Mouse (Mus musculus) kidney, postnatal 0 days (tissue): ENCODE measurements around the gene Slf2. TPM values are rescaled to one million over a fixed set of nuclear protein-coding genes. Genes with fewer than 3 reads are reported as not detected.

ENCODE experiments used
- ATAC-seq: fragments of 200-750 bp; cut with Nextera tagmentation; replicated peaks from 2 replicates; pipeline ENCODE4 v1.8.0; 2017; ENCODE audit warnings: low read depth, moderate number of reproducible peaks, moderate TSS enrichment, moderate library complexity; ENCODE audit not compliant: low FRiP score
- DNase-seq: peaks from one replicate; pipeline ENCODE4 v3.0.0-alpha.2; 2016; ENCODE audit warnings: low spot score
- H3K27ac ChIP-seq: fragments of 300-500 bp; sonication (generic); 2 replicates; pipeline ENCODE4 v1.5.1; 2014; ENCODE audit warnings: mild to moderate bottlenecking
- H3K27me3 ChIP-seq: fragments of 300-500 bp; sonication (generic); 2 replicates; pipeline ENCODE4 v1.6.1; 2014; ENCODE audit warnings: low read length, mixed read lengths; ENCODE audit not compliant: insufficient read depth
- H3K36me3 ChIP-seq: fragments of 300-500 bp; sonication (generic); 2 replicates; pipeline ENCODE4 v1.6.1; 2014; ENCODE audit warnings: low read length, mixed read lengths; ENCODE audit not compliant: insufficient read depth
- H3K4me1 ChIP-seq: fragments of 300-500 bp; sonication (generic); replicated peaks from 2 replicates; pipeline ENCODE4 v1.6.1; 2014; ENCODE audit warnings: antibody characterized with exemption, low read length, mixed read lengths; ENCODE audit not compliant: insufficient read depth
- H3K4me2 ChIP-seq: fragments of 300-500 bp; sonication (generic); 2 replicates; pipeline ENCODE4 v1.6.1; 2014; ENCODE audit warnings: mild to moderate bottlenecking, low read length, moderate library complexity, mixed read lengths
- H3K4me3 ChIP-seq: fragments of 300-500 bp; sonication (generic); replicated peaks from 2 replicates; pipeline ENCODE4 v1.5.1; 2014; ENCODE audit warnings: low read depth, low read length
- H3K9ac ChIP-seq: fragments of 300-500 bp; sonication (generic); 2 replicates; pipeline ENCODE4 v1.6.1; 2014; ENCODE audit warnings: low read depth, low read length
- H3K9me3 ChIP-seq: fragments of 300-500 bp; sonication (generic); replicated peaks from 2 replicates; pipeline ENCODE4 v1.6.1; 2016; ENCODE audit warnings: low read length, inconsistent platforms, mixed read lengths
- CTCF ChIP-seq: IDR thresholded peaks from 2 replicates; pipeline ENCODE4 v1.5.1; 2016; ENCODE audit warnings: antibody characterized with exemption, low read depth, mild to moderate bottlenecking, moderate library complexity
- WGBS: fragments of 180-500 bp; shearing (Covaris S2); extraction: QIAGEN DNeasy Blood & Tissue Kit; methylation state at CpG from one replicate; pipeline ENCODE4 v1.1.7; 2014; 5-methylcytosine and 5-hydroxymethylcytosine counted together
- polyA plus RNA-seq: library from polyadenylated mRNA; unstranded; fragments of >200 nt; fragmentation: Nextera tagmentation; extraction: Ambion mirVana; gene quantifications from 2 replicates; pipeline ENCODE4 v1.2.1, GENCODE M21; 2015

Slf2 gene
- polyA plus RNA-seq, 1 experiment from 2014 or later: 19.4 TPM

- H3K36me3 ChIP-seq: peaks cover 24% of the 10 kb centered on the region
- no peak overlapping the region for H3K9ac ChIP-seq
- H3K4me2 ChIP-seq: no peak overlapping the region
- TF ChIP-seq CTCF: no peak
- no peak overlapping the region for H3K27ac ChIP-seq
- H3K4me3 ChIP-seq: no peak overlapping the region
- 90% methylated on average over 15 of the region's 15 CpGs for WGBS
- DNase-seq: no peak
- no peaks in the 10 kb centered on the region for H3K27me3 ChIP-seq
- H3K4me1 ChIP-seq: peaks cover 24% of the 10 kb centered on the region
- no peak for ATAC-seq
- no peaks in the 10 kb centered on the region for H3K9me3 ChIP-seq
Measured at GRCm38 (mm10) chr19:45021362-45021761, 90.4 kb downstream of the Slf2 start.

- peaks cover 48% of the 10 kb centered on the region for H3K36me3 ChIP-seq
- ATAC-seq: no peak; the same call in 1 of the 2 replicates
- H3K4me3 ChIP-seq: no peak overlapping the region
- H3K27ac ChIP-seq: no peak overlapping the region
- no peaks in the 10 kb centered on the region for H3K9me3 ChIP-seq
- TF ChIP-seq CTCF: no peak
- 76% methylated on average over 11 of the region's 11 CpGs for WGBS
- peaks cover 19% of the 10 kb centered on the region for H3K4me1 ChIP-seq
- no peaks in the 10 kb centered on the region for H3K27me3 ChIP-seq
- no peak overlapping the region for H3K9ac ChIP-seq
- DNase-seq: no peak
- H3K4me2 ChIP-seq: no peak overlapping the region
Measured at GRCm38 (mm10) chr19:45023993-45024392, 93.0 kb downstream of the Slf2 start.

GRCm38 (mm10) chr19:45024775-45025174 is 93.8 kb downstream of the Slf2 start:
- WGBS: 72% methylated on average over 20 of the region's 20 CpGs
- DNase-seq (no peak), ATAC-seq (no peak; the same call in 1 of the 2 replicates)
- no peak for TF ChIP-seq CTCF
- Histone ChIP-seq H3K27ac (no peak overlapping the region), H3K9me3 (no peaks in the 10 kb centered on the region), H3K27me3 (no peaks in the 10 kb centered on the region), H3K4me2 (no peak overlapping the region), H3K4me1 (peaks cover 13% of the 10 kb centered on the region; the same call in 1 of the 2 replicates), H3K36me3 (peaks cover 49% of the 10 kb centered on the region), H3K4me3 (no peak overlapping the region), H3K9ac (no peak overlapping the region)

DNA sequence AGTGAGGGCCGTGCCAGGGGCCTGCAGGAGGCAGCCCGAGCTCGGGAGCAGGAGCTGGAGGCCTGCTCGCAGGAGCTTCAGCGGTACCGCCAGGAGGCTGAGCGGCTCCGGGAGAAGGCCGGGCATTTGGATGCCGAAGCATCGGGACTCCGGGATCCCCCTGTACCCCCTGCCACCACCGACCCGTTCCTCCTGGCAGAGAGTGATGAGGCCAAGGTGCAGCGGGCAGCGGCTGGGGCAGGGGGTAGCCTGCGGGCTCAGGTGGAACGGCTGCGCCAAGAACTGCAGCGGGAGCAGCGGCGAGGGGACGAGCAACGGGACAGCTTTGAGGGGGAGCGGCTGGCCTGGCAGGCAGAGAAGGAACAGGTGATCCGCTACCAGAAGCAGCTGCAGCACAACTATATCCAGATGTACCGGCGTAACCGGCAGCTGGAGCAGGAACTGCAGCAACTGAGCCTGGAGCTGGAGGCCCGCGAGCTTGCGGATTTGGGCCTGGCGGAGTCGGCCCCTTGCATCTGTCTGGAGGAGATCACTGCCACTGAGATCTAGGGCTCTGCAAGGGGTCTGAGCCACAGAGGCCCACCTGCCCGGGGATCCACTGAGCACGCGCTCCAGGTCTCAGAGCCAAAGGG is 95.1 kb downstream of the Slf2 start:
- Histone ChIP-seq H3K4me1 (peaks cover 8% of the 10 kb centered on the region; the same call in 1 of the 2 replicates), H3K27me3 (no peaks in the 10 kb centered on the region)
- no peak for DNase-seq

DNA sequence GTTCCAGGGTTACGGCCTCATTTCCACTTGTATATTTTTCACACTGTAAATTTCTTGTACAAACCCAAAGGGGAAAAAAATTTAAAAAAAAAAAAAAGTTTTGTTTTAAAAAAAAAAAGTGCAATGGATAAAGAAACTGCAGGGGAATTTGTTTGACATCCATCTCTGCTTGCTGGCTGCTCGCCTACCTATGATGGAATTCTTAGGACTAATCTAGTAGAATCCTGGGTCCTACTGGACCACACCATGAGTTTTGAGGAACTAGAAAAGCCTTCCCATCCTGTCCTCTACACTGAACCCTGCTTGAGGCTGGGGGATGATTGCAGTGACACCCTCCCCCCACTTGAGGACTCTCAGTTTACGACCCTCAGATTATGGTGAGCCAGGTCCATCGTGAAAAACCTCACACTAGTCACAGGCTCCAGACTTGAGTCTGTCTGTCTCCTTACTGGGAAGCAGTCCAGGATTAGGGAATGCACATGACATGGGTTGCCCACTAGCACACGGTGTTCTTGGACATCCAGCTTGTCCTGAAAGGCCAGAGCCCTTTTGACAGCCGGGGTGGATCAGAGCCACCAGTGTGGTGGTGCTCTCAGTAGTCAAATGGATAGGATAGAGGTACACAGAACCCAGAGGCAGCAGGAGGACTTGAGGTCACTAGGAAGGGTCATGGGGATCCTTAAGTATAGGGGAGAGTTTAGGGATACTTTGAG is 96.2 kb downstream of the Slf2 start:
- DNase-seq: no peak
- peaks cover 39% of the 10 kb centered on the region for H3K36me3 ChIP-seq

More for the DNA sequence above, 95.1 kb downstream of the Slf2 start:
- Histone ChIP-seq H3K9ac (no peak overlapping the region), H3K4me3 (no peak overlapping the region), H3K27ac (no peak overlapping the region), H3K4me2 (no peak overlapping the region), H3K9me3 (no peaks in the 10 kb centered on the region), H3K36me3 (peaks cover 49% of the 10 kb centered on the region)
- ATAC-seq: no peak
- 89% methylated on average over 37 of the region's 37 CpGs for WGBS
- no peak for TF ChIP-seq CTCF

DNA sequence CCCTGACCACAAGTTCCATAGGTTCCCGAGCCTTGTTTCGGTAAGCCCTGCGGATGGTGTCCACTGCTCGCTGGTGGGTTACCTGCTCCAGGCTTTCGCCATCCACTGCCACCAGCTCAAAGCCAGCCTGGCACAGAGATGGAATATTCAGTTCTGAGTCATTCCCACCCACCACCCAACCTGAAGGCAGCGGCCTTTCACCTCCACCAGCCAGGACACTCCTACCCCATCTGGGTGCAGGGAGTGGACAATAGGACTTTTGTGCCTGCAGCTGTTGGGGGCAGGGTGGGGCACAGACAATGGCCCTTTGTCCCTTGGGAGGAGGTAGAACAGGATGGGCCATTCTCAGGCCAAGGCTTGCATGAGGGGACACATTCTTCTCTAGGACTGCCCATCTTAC is 96.9 kb downstream of the Slf2 start:
- no peak for DNase-seq

More for the DNA sequence above, 96.2 kb downstream of the Slf2 start:
- no peak overlapping the region for H3K4me2 ChIP-seq
- WGBS: 66% methylated on average over 6 of the region's 6 CpGs
- no peaks in the 10 kb centered on the region for H3K9me3 ChIP-seq
- H3K4me1 ChIP-seq: peaks cover 4% of the 10 kb centered on the region; the same call in 1 of the 2 replicates
- no peak overlapping the region for H3K27ac ChIP-seq
- H3K27me3 ChIP-seq: no peaks in the 10 kb centered on the region
- no peak overlapping the region for H3K4me3 ChIP-seq
- no peak for ATAC-seq
- TF ChIP-seq CTCF: no peak
- no peak overlapping the region for H3K9ac ChIP-seq

More for the DNA sequence above, 96.9 kb downstream of the Slf2 start:
- Histone ChIP-seq H3K9ac (no peak overlapping the region), H3K4me3 (no peak overlapping the region), H3K4me2 (no peak overlapping the region), H3K9me3 (no peaks in the 10 kb centered on the region), H3K27ac (no peak overlapping the region), H3K4me1 (peaks cover 4% of the 10 kb centered on the region; the same call in 1 of the 2 replicates), H3K27me3 (no peaks in the 10 kb centered on the region), H3K36me3 (peaks cover 34% of the 10 kb centered on the region)
- no peak for TF ChIP-seq CTCF
- WGBS: 85% methylated on average over 6 of the region's 6 CpGs
- ATAC-seq: no peak
